Mouse (Mus musculus) G1E (cell line): ENCODE measurements around the gene Cdkal1.

Source experiments
- CTCF ChIP-seq: IDR thresholded peaks from 2 replicates; pipeline ENCODE4 v1.5.1; 2012; ENCODE audit warnings: low read depth, low read length, inconsistent platforms, mixed read lengths
- GATA1 ChIP-seq: IDR thresholded peaks from 2 replicates; pipeline ENCODE4 v1.6.1; 2012; ENCODE audit warnings: borderline replicate concordance, low read length, inconsistent platforms, mixed read lengths
- POLR2AphosphoS5 ChIP-seq: IDR thresholded peaks from 2 replicates; pipeline ENCODE4 v1.6.1; 2012; ENCODE audit warnings: low read depth, low read length, inconsistent platforms; ENCODE audit not compliant: insufficient replicate concordance

- TF ChIP-seq CTCF (no peak), POLR2AphosphoS5 (no peak), GATA1 (no peak)
These were observed 593.3 kb downstream of the Cdkal1 start for GRCm38 (mm10) chr13:29262164-29262563.
